22 mouse cellular contexts compared by ENCODE assay signal in genomic region chr8:86331383-86331782, GRCm38 (mm10).
A peak's percentile ranks its signal among the peaks of the same experiment; 100 is the strongest.
DNase-seq lines count a peak whose midpoint lies in the region; ATAC-seq lines count a peak whose summit lies in the region.
"Had no signal": no experiment of that assay in that cellular context is flagged by ENCODE, and none has a peak within 500 bp of the region (broad histone marks: within the 10 kb centered on the region; RNA-seq: fewer than 3 reads in every experiment).

No protein-coding gene starts in this region.

- H3K27ac ChIP-seq in forebrain, embryonic 13.5 days, result no peak overlapping the region
- H3K27ac ChIP-seq in forebrain, embryonic 11.5 days (ENCODE audit: low read depth, low read length), result no peak overlapping the region
- H3K27ac ChIP-seq in forebrain, embryonic 15.5 days (replicated peaks), result 0 out of 2 replicates have a peak overlapping the region, but pooled peaks have one; percentile 40
- no peak overlapping the region for H3K27ac ChIP-seq in forebrain, embryonic 12.5 days
- H3K27ac ChIP-seq: embryonic facial prominence, embryonic 10.5 days; embryonic facial prominence, embryonic 12.5 days had no signal

- ATAC-seq in forebrain, embryonic 13.5 days, result peak; percentile 24; the same call in 1 of the 2 replicates
- no peak for ATAC-seq in forebrain, embryonic 11.5 days (replicated peaks; ENCODE audit: low FRiP score)
- no peak for ATAC-seq in forebrain, embryonic 15.5 days (replicated peaks)
- no peak for ATAC-seq in forebrain, embryonic 12.5 days (ENCODE audit: low FRiP score)
- ATAC-seq: activated CD4-positive, CD25-positive, alpha-beta regulatory T cell, adult 4 months; CD4-positive, CD25-positive, alpha-beta regulatory T cell, adult 4 months; forebrain, postnatal 0 days; Patski had no signal

- H3K4me2 ChIP-seq in forebrain, embryonic 13.5 days, result no peak overlapping the region
- H3K4me2 ChIP-seq in forebrain, embryonic 11.5 days (ENCODE audit: low read depth, low read length, severe bottlenecking), result no peak overlapping the region
- no peak overlapping the region for H3K4me2 ChIP-seq in forebrain, embryonic 15.5 days (replicated peaks)
- no peak overlapping the region for H3K4me2 ChIP-seq in forebrain, embryonic 12.5 days
- H3K4me2 ChIP-seq: embryonic facial prominence, embryonic 12.5 days had no signal

- H3K36me3 ChIP-seq in forebrain, embryonic 13.5 days (ENCODE audit: poor library complexity, severe bottlenecking), result no peaks in the 10 kb centered on the region
- no peaks in the 10 kb centered on the region for H3K36me3 ChIP-seq in forebrain, embryonic 11.5 days (ENCODE audit: control insufficient read depth, insufficient read depth, low read length)
- no peaks in the 10 kb centered on the region for H3K36me3 ChIP-seq in forebrain, embryonic 15.5 days
- H3K36me3 ChIP-seq in forebrain, embryonic 12.5 days (replicated peaks), result no peaks in the 10 kb centered on the region
- H3K36me3 ChIP-seq: embryonic facial prominence, embryonic 10.5 days; embryonic facial prominence, embryonic 12.5 days; G1E had no signal

- WGBS in forebrain, embryonic 13.5 days, result 60% methylated on average over 6 of the region's 6 CpGs
- 73% methylated on average over 6 of the region's 6 CpGs for WGBS in forebrain, embryonic 11.5 days
- 56% methylated on average over 6 of the region's 6 CpGs for WGBS in forebrain, embryonic 15.5 days
- WGBS in forebrain, embryonic 12.5 days, result 60% methylated on average over 6 of the region's 6 CpGs

- no peaks in the 10 kb centered on the region for H3K9me3 ChIP-seq in forebrain, embryonic 13.5 days (replicated peaks)
- no peaks in the 10 kb centered on the region for H3K9me3 ChIP-seq in forebrain, embryonic 11.5 days (ENCODE audit: control insufficient read depth, low read length)
- H3K9me3 ChIP-seq in forebrain, embryonic 15.5 days, result no peaks in the 10 kb centered on the region
- no peaks in the 10 kb centered on the region for H3K9me3 ChIP-seq in forebrain, embryonic 12.5 days
- H3K9me3 ChIP-seq: embryonic facial prominence, embryonic 10.5 days; embryonic facial prominence, embryonic 12.5 days; G1E had no signal

- no peak overlapping the region for H3K9ac ChIP-seq in forebrain, embryonic 13.5 days
- H3K9ac ChIP-seq in forebrain, embryonic 11.5 days (ENCODE audit: low read length), result no peak overlapping the region
- no peak overlapping the region for H3K9ac ChIP-seq in forebrain, embryonic 15.5 days (replicated peaks)
- H3K9ac ChIP-seq in forebrain, embryonic 12.5 days, result no peak overlapping the region
- H3K9ac ChIP-seq: embryonic facial prominence, embryonic 12.5 days; forebrain, postnatal 0 days had no signal

- H3K4me1 ChIP-seq in forebrain, embryonic 13.5 days, result peaks cover 18% of the 10 kb centered on the region
- 0 out of 2 replicates have a peak, but pooled peaks cover 3% of the 10 kb centered on the region for H3K4me1 ChIP-seq in forebrain, embryonic 11.5 days (replicated peaks; ENCODE audit: control insufficient read depth, insufficient read depth, low read length)
- peaks cover 13% of the 10 kb centered on the region for H3K4me1 ChIP-seq in forebrain, embryonic 15.5 days
- peaks cover 6% of the 10 kb centered on the region for H3K4me1 ChIP-seq in forebrain, embryonic 12.5 days
- H3K4me1 ChIP-seq: embryonic facial prominence, embryonic 12.5 days had no signal

- no peak for DNase-seq in forebrain, embryonic 11.5 days (ENCODE audit: low spot score)
- DNase-seq in lung, postnatal 25 days (ENCODE audit: low spot score), result peak; percentile 18
- DNase-seq in lung, postnatal 14 days, result no peak
- DNase-seq: adrenal gland, adult 8-10 months; adrenal gland, postnatal 14 days; adrenal gland, postnatal 36 days; B cell, adult 2 months; cerebellum, adult 11-12 months; cerebellum, adult 2 months; cerebellum, adult 9-10 months; cerebellum, postnatal 10 days; cerebellum, postnatal 25 days; forebrain, postnatal 0 days had no signal

- peaks cover 24% of the 10 kb centered on the region for H3K27me3 ChIP-seq in forebrain, embryonic 13.5 days
- peaks cover 7% of the 10 kb centered on the region for H3K27me3 ChIP-seq in forebrain, embryonic 11.5 days (ENCODE audit: control insufficient read depth, insufficient read depth, low read length)
- H3K27me3 ChIP-seq in forebrain, embryonic 15.5 days, result no peaks in the 10 kb centered on the region
- peaks cover 29% of the 10 kb centered on the region for H3K27me3 ChIP-seq in forebrain, embryonic 12.5 days
- H3K27me3 ChIP-seq: embryonic facial prominence, embryonic 12.5 days; Patski had no signal

- H3K4me3 ChIP-seq in forebrain, embryonic 13.5 days, result no peak overlapping the region
- no peak overlapping the region for H3K4me3 ChIP-seq in forebrain, embryonic 11.5 days (ENCODE audit: low read depth, low read length)
- H3K4me3 ChIP-seq in forebrain, embryonic 15.5 days, result no peak overlapping the region
- H3K4me3 ChIP-seq in forebrain, embryonic 12.5 days (replicated peaks), result no peak overlapping the region
- H3K4me3 ChIP-seq: embryonic facial prominence, embryonic 10.5 days; embryonic facial prominence, embryonic 12.5 days had no signal
